Mouse (Mus musculus): Measurements from ENCODE around the gene H2-Ob. TPM values are rescaled to one million over a fixed set of nuclear protein-coding genes. Genes with fewer than 3 reads are reported as not detected.

The H2-Ob gene
- total and polyA plus RNA-seq, 2 experiments from 2014 or later: 0.13 to 0.42 TPM

GRCm38 (mm10) chr17:34301670-34302190 lies 63.0 kb downstream of the H2-Ob start:
- Histone ChIP-seq H3K4me1 (ENCODE audit: insufficient read depth, low read length) (no peaks in the 10 kb centered on the region), H3K27ac (no peak overlapping the region), H3K9me3 (ENCODE audit: low read length) (no peaks in the 10 kb centered on the region), H3K4me3 (ENCODE audit: low read length) (no peak overlapping the region), H3K36me3 (ENCODE audit: insufficient read depth, low read length) (no peaks in the 10 kb centered on the region), H3K9ac (replicated peaks; ENCODE audit: low read length) (no peak overlapping the region), H3K27me3 (ENCODE audit: insufficient read depth, low read length) (no peaks in the 10 kb centered on the region), H3K4me2 (ENCODE audit: low read depth, low read length) (no peak overlapping the region)
- ATAC-seq (no peak), DNase-seq (ENCODE audit: low spot score) (no peak)
- no peak for TF ChIP-seq CTCF (IDR thresholded peaks at IDR 0.05; ENCODE audit: low read depth)
- 88% methylated on average over 4 of the region's 4 CpGs for WGBS

GRCm38 (mm10) chr17:34303789-34304188 lies 65.1 kb downstream of the H2-Ob start:
- H3K27ac ChIP-seq: no peak overlapping the region
- H3K4me3 ChIP-seq (ENCODE audit: low read length): no peak overlapping the region
- WGBS: 86% methylated on average over 2 of the region's 2 CpGs
- H3K9me3 ChIP-seq (ENCODE audit: low read length): no peaks in the 10 kb centered on the region
- no peak for TF ChIP-seq CTCF (IDR thresholded peaks at IDR 0.05; ENCODE audit: low read depth)
- no peaks in the 10 kb centered on the region for H3K4me1 ChIP-seq (ENCODE audit: insufficient read depth, low read length)
- ATAC-seq (no peak), DNase-seq (ENCODE audit: low spot score) (no peak)
- no peak overlapping the region for H3K4me2 ChIP-seq (ENCODE audit: low read depth, low read length)
- no peaks in the 10 kb centered on the region for H3K36me3 ChIP-seq (ENCODE audit: insufficient read depth, low read length)
- H3K9ac ChIP-seq (replicated peaks; ENCODE audit: low read length): no peak overlapping the region
- no peaks in the 10 kb centered on the region for H3K27me3 ChIP-seq (ENCODE audit: insufficient read depth, low read length)

Other genes starting within 250 kb of the H2-Ob start
- 21.6 and 33.2 TPM in 2 replicates for gene H2-K1, start 238.6 kb upstream of the H2-Ob start, total RNA-seq (2014; rRNA removed)
- gene H2-K1, start 238.6 kb upstream of the H2-Ob start, polyA plus RNA-seq (2015; fragmentation: Nextera tagmentation; extraction: Ambion mirVana): 23.9 and 26.2 TPM in 2 replicates
- gene Ring1, start 214.2 kb upstream of the H2-Ob start, total RNA-seq (2014; rRNA removed): 19.1 and 22.1 TPM in 2 replicates
- 19.2 and 20.0 TPM in 2 replicates for gene Ring1, start 214.2 kb upstream of the H2-Ob start, polyA plus RNA-seq (2015; fragmentation: Nextera tagmentation; extraction: Ambion mirVana)
- 78.3 and 87.4 TPM in 2 replicates for gene H2-Ke6, start 210.8 kb upstream of the H2-Ob start, total RNA-seq (2014; rRNA removed)
- 74.9 and 78.9 TPM in 2 replicates for gene H2-Ke6, start 210.8 kb upstream of the H2-Ob start, polyA plus RNA-seq (2015; fragmentation: Nextera tagmentation; extraction: Ambion mirVana)
- gene Slc39a7, start 207.2 kb upstream of the H2-Ob start, total RNA-seq (2014; rRNA removed): 188 and 250 TPM in 2 replicates
- gene Slc39a7, start 207.2 kb upstream of the H2-Ob start, polyA plus RNA-seq (2015; fragmentation: Nextera tagmentation; extraction: Ambion mirVana): 148 and 150 TPM in 2 replicates
- gene Rxrb, start 207.1 kb upstream of the H2-Ob start, total RNA-seq (2014; rRNA removed): 51.5 and 64.8 TPM in 2 replicates
- 48.7 and 49.2 TPM in 2 replicates for gene Rxrb, start 207.1 kb upstream of the H2-Ob start, polyA plus RNA-seq (2015; fragmentation: Nextera tagmentation; extraction: Ambion mirVana)
- 12.1 and 16.7 TPM in 2 replicates for gene Col11a2, start 199.5 kb upstream of the H2-Ob start, total RNA-seq (2014; rRNA removed)
- 5.4 TPM in 2 replicates for gene Col11a2, start 199.5 kb upstream of the H2-Ob start, polyA plus RNA-seq (2015; fragmentation: Nextera tagmentation; extraction: Ambion mirVana)
- gene H2-Oa, start 146.6 kb upstream of the H2-Ob start, total RNA-seq (2014; rRNA removed): not detected in 2 replicates
- gene H2-Oa, start 146.6 kb upstream of the H2-Ob start, polyA plus RNA-seq (2015; fragmentation: Nextera tagmentation; extraction: Ambion mirVana): 0.23 and 0.31 TPM in 2 replicates
- 30.9 and 31.3 TPM in 2 replicates for gene H2-DMa, start 119.4 kb upstream of the H2-Ob start, total RNA-seq (2014; rRNA removed)
- 23.5 and 24.1 TPM in 2 replicates for gene H2-DMa, start 119.4 kb upstream of the H2-Ob start, polyA plus RNA-seq (2015; fragmentation: Nextera tagmentation; extraction: Ambion mirVana)
- 180 and 195 TPM in 2 replicates for gene Brd2, start 116.3 kb upstream of the H2-Ob start, total RNA-seq (2014; rRNA removed)
- 101 and 108 TPM in 2 replicates for gene Brd2, start 116.3 kb upstream of the H2-Ob start, polyA plus RNA-seq (2015; fragmentation: Nextera tagmentation; extraction: Ambion mirVana)
- gene H2-DMb2, start 95.6 kb upstream of the H2-Ob start, total RNA-seq (2014; rRNA removed): 0.16 TPM in 1 of 2 replicates, not detected in the other
- 0.58 and 0.59 TPM in 2 replicates for gene H2-DMb2, start 95.6 kb upstream of the H2-Ob start, polyA plus RNA-seq (2015; fragmentation: Nextera tagmentation; extraction: Ambion mirVana)
- 1.8 and 3.0 TPM in 2 replicates for gene H2-DMb1, start 85.8 kb upstream of the H2-Ob start, total RNA-seq (2014; rRNA removed)
- 1.4 and 1.8 TPM in 2 replicates for gene H2-DMb1, start 85.8 kb upstream of the H2-Ob start, polyA plus RNA-seq (2015; fragmentation: Nextera tagmentation; extraction: Ambion mirVana)
- 14.0 and 14.1 TPM in 2 replicates for gene Tap1, start 51.4 kb upstream of the H2-Ob start, total RNA-seq (2014; rRNA removed)
- gene Tap1, start 51.4 kb upstream of the H2-Ob start, polyA plus RNA-seq (2015; fragmentation: Nextera tagmentation; extraction: Ambion mirVana): 8.0 and 8.1 TPM in 2 replicates
- gene Psmb9, start 51.1 kb upstream of the H2-Ob start, total RNA-seq (2014; rRNA removed): 0.68 and 4.3 TPM in 2 replicates
- gene Psmb9, start 51.1 kb upstream of the H2-Ob start, polyA plus RNA-seq (2015; fragmentation: Nextera tagmentation; extraction: Ambion mirVana): 2.8 and 4.2 TPM in 2 replicates
- gene Psmb8, start 41.2 kb upstream of the H2-Ob start, total RNA-seq (2014; rRNA removed): 2.8 and 5.0 TPM in 2 replicates
- gene Psmb8, start 41.2 kb upstream of the H2-Ob start, polyA plus RNA-seq (2015; fragmentation: Nextera tagmentation; extraction: Ambion mirVana): 6.5 and 6.9 TPM in 2 replicates
- 0.89 and 1.8 TPM in 2 replicates for gene Tap2, start 35.4 kb upstream of the H2-Ob start, total RNA-seq (2014; rRNA removed)
- gene Tap2, start 35.4 kb upstream of the H2-Ob start, polyA plus RNA-seq (2015; fragmentation: Nextera tagmentation; extraction: Ambion mirVana): 3.8 and 6.5 TPM in 2 replicates
- gene H2-Ab1, start 18.8 kb downstream of the H2-Ob start, total RNA-seq (2014; rRNA removed): 1.1 and 3.5 TPM in 2 replicates
- gene H2-Ab1, start 18.8 kb downstream of the H2-Ob start, polyA plus RNA-seq (2015; fragmentation: Nextera tagmentation; extraction: Ambion mirVana): 2.9 and 3.1 TPM in 2 replicates
- gene H2-Aa, start 48.9 kb downstream of the H2-Ob start, total RNA-seq (2014; rRNA removed): 1.0 and 1.3 TPM in 2 replicates
- gene H2-Aa, start 48.9 kb downstream of the H2-Ob start, polyA plus RNA-seq (2015; fragmentation: Nextera tagmentation; extraction: Ambion mirVana): 0.95 and 1.4 TPM in 2 replicates
- gene H2-Eb1, start 67.0 kb downstream of the H2-Ob start, total RNA-seq (2014; rRNA removed): 0.52 and 0.93 TPM in 2 replicates
- 4.1 and 5.3 TPM in 2 replicates for gene H2-Eb1, start 67.0 kb downstream of the H2-Ob start, polyA plus RNA-seq (2015; fragmentation: Nextera tagmentation; extraction: Ambion mirVana)
- 0.05 and 0.07 TPM in 2 replicates for gene H2-Eb2, start 86.8 kb downstream of the H2-Ob start, total RNA-seq (2014; rRNA removed)
- gene H2-Eb2, start 86.8 kb downstream of the H2-Ob start, polyA plus RNA-seq (2015; fragmentation: Nextera tagmentation; extraction: Ambion mirVana): 0.10 and 0.20 TPM in 2 replicates
- gene Btnl2, start 115.9 kb downstream of the H2-Ob start, total RNA-seq (2014; rRNA removed): not detected in 2 replicates
- 0.08 TPM in 1 of 2 replicates, not detected in the other for gene Btnl2, start 115.9 kb downstream of the H2-Ob start, polyA plus RNA-seq (2015; fragmentation: Nextera tagmentation; extraction: Ambion mirVana)
- not detected in 2 replicates for gene Btnl1, start 138.2 kb downstream of the H2-Ob start, total RNA-seq (2014; rRNA removed)
- gene Btnl1, start 138.2 kb downstream of the H2-Ob start, polyA plus RNA-seq (2015; fragmentation: Nextera tagmentation; extraction: Ambion mirVana): not detected in 2 replicates
- gene BC051142, start 159.9 kb downstream of the H2-Ob start, total RNA-seq (2014; rRNA removed): 5.2 and 6.8 TPM in 2 replicates
- 4.4 and 5.0 TPM in 2 replicates for gene BC051142, start 159.9 kb downstream of the H2-Ob start, polyA plus RNA-seq (2015; fragmentation: Nextera tagmentation; extraction: Ambion mirVana)
- gene Btnl4, start 238.4 kb downstream of the H2-Ob start, total RNA-seq (2014; rRNA removed): not detected in 2 replicates
- gene Btnl4, start 238.4 kb downstream of the H2-Ob start, polyA plus RNA-seq (2015; fragmentation: Nextera tagmentation; extraction: Ambion mirVana): not detected in 2 replicates

Data from hindbrain, postnatal 0 days (tissue).